Mouse (Mus musculus): ENCODE measurements around the gene Patj. TPM values are rescaled to one million over a fixed set of nuclear protein-coding genes. Genes with fewer than 3 reads are reported as not detected.
"Not testable (repeated sequence)": the region's sequence is repeated elsewhere in the genome, so short reads cannot be mapped to it uniquely, and the experiment has no call there.

Gene Patj
- total RNA-seq, 2 experiments from 2014 or later = 0.60 to 3.0 TPM

DNA sequence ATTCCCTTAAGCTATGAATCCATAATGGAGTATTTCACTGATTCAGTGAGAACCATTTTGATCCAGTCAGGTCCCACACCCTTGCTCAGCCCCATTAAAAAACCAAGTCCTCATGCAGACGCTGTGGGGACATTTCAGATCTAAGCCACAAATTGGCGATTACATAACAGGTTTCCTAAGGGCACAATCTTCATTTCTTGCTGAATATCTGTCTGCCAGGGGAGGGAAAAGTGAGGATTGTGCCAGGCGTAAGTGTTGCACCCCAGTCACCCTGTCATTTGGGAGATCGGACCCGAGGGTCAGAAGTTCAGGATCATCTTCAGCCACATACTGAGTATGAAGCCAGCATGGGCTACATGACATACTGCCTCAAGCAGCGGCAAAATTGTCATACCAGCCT is 171.2 kb downstream of the Patj start:
- ATAC-seq (ENCODE audit: poor library complexity, severe bottlenecking) = no peak

DNA sequence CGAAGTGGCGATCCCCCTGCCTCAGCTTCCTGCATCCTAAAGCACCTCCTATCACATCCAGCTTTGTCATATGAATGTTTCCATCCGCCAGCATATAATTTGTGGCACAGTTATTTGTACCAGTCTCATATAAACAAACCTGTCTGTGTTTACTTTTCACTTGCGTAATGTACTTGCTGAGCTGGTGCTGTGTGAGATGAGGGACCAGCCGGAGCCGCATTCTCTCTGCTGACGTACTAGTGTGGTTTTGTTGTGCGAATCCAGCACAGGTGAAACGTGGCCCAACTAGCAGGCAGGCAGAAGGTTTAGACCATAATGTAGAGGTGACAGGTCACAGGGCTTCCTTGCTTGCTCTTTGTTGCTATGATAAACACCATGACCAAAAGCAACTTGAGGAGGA is 171.9 kb downstream of the Patj start:
- no peak for ATAC-seq (ENCODE audit: poor library complexity, severe bottlenecking)

DNA sequence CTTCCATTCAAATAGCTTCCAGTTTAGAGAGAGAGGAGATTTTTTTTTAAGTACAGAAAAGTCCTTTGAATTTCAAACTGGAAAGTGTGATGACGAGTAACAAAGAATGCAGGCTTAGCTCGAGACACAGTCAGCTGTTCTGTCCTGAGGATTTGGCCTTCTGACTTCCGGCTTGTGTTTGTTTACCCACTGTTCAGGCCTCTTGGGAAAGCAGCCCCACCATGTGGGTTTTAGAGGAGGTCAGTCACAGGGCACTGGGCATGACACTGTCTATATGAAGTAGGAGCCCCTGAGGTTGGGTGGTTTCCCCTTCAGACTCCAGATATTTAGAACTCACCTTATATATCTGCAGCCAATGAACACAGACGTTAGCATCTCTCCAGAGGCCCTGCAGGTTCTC is 174.3 kb downstream of the Patj start:
- ATAC-seq (ENCODE audit: poor library complexity, severe bottlenecking) = no peak

DNA sequence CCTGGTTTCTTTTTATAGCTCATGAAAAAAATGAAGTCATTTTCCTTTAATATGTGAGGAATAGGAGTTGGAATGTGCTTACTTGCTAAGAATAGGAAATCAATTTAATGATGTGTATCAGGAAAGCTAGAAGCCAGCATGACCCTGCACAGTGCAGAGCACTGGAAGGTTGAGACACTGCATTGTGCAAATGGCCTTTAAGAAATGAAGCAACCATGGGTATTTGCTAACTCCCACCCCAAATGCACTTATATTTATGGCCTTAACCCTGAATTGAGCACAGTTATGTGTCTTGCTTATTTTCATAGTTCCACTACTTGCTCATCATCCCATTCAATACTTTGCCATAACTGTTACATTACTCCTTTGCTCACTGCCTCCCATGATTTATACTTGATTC is 181.7 kb downstream of the Patj start:
- peak; percentile 35; the same call in 1 of the 2 replicates for ATAC-seq (ENCODE audit: poor library complexity, severe bottlenecking)

DNA sequence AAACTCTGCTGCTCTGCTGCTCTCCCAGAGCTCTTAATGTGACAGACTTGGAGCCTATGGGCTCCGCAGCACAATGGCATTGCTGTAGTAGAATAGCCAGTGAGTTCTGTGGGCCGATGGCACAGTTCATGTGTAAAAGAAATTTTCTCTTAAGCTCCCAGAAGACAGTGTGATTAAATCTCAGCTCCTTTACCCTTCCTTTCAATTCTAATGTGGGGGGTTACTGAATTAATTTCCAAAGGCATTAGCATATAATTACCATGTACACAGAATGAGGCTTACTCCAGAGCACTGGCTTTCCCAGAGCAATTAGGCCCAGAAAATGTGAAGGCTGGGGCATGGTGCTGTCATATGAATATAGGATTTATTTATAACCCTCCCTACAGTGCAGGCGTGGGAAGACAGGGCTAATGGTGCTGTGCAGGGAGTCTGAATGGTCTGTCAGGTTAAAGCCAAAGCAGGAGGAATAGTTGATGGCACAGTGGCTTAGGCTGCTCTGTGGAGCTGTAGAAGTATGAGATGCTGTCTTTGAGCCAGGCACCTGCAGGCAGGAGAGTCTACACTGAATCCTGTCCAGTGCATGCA is 182.5 kb downstream of the Patj start:
- ATAC-seq (ENCODE audit: poor library complexity, severe bottlenecking) = no peak

DNA sequence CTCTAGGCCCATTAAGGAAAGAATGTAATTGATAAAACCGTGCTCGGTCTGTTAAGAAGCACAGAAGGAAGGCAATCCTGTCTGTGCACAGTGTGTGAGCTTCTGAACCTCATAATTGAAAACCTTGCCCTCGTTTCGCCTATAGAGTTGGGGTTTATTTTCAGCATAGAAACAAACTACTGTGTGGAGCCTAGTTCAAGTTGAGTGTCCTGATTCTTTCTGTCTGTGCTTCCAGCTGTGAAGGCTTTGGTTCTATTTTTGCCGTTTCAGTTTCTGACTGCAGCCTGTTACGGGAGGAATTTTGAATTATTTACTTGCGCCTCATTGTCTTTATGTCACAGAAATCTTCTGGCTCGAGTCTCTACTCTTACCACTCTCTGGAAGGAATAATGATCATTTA is 185.9 kb downstream of the Patj start:
- no peak for ATAC-seq (ENCODE audit: poor library complexity, severe bottlenecking)

DNA sequence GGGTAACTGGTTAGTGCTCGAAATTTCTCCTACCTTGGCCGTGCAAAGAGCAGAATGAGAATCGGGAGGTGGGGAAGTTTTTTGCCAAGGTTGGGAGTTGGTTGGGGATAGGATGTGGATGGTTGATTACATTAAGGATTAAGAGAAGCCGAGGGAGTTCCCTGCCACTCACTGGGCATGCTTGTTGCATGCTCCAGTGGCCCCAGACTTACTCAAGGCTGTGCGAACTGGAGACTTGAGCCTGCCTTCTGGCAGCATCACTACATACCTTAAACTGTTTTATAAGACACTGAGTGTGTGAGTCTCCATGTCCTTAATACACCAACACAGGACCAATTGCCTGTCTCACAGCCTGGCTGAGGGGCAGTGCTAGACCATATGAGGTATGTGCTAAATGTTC is 188.4 kb downstream of the Patj start:
- no peak for ATAC-seq (ENCODE audit: poor library complexity, severe bottlenecking)

DNA sequence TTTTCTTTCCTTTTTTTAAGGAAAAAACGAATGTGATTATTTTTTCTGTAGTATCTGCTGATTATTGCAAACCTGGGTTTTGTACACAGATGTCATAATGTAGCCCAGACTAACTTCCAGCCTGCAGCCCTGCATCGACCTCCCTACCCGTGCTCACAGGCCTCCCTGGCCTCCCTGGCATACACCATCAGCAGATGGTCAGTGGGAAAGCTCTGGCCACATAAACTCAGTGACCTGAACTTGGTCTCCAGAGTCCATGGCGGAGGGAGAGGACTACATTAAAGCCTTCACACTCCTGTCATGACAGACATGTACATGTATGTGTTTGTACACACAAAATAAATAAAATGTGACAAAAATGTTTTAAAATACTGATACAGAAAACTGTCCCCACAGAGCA is 190.7 kb downstream of the Patj start:
- ATAC-seq (ENCODE audit: poor library complexity, severe bottlenecking) = no peak

DNA sequence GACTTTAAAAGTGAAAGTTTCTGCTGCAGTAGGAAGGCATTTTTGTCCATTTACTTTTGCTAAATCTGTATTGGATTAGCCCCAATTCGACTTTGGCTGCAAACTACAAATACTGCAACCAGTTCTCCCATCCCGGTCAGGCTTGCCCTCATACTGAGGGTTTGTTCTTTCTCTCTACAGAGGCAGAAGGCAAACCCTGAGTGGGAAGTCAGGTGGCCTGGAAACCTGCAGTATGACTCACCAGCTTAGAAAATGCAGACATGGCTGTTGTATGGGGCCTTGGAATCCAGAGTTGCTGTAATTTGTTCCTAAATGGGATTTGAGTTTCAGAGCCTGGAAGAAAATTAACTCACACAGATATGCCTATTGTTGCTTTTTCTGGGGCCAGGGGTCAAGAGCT is 192.1 kb downstream of the Patj start:
- no peak for ATAC-seq (ENCODE audit: poor library complexity, severe bottlenecking)

DNA sequence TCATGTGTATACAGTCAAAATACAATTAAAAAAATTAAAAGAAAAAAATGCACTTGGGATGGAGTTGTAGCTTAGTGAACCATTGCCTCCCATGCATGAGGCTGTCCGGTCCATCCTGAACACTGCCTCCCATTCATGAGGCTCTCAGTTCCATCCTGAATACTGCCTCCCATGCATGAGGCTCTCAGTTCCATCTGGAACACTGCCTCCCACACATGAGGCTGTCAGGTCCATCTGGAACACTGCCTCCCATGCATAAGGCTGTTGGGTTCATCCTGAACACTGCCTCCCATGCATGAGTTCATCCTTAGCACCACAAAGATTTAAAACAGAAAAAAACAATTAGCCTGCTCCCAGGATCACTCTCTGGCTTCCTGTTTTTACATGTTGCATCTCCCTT is 198.4 kb downstream of the Patj start:
- ATAC-seq (ENCODE audit: poor library complexity, severe bottlenecking) = no peak

DNA sequence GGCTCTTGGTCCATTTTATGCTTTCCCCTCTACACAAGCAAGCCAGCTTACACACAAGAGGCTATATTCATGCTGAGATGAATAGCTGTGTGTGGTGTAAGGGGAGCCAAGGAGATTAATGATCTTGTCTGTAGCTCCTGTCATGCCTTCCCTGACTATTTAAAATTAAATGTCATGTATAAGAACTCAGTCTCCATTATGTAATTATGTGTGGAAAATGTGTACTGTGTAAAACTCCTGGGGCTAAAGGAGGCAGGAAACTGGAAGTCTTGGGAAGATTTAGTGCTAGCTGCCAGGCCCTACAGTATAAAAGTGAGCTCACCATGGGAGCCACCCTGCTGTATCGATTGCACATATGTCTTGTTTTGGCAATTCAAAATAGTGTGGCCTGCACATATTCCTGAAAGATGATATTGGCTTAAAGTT is 203.0 kb downstream of the Patj start:
- ATAC-seq (ENCODE audit: poor library complexity, severe bottlenecking) = no peak

DNA sequence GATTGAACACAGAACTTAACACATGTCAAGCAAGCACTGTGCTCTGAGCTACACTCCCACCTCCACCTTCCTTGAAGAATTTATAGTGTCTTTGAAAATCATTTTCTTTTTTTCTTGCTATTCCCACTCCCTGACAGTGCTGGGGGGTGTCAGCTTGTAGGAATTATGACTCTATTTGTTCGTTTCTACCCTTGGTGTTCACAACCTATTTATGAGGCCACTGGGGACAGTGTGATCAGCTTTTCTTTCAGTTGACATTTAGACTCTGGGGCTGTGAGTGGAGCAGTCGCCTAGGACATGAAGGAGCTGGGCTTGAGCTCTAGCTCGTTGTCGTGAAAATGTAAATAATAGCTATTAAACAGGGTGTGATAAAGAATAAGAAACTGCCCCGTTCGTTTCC is 203.8 kb downstream of the Patj start:
- no peak for ATAC-seq (ENCODE audit: poor library complexity, severe bottlenecking)

DNA sequence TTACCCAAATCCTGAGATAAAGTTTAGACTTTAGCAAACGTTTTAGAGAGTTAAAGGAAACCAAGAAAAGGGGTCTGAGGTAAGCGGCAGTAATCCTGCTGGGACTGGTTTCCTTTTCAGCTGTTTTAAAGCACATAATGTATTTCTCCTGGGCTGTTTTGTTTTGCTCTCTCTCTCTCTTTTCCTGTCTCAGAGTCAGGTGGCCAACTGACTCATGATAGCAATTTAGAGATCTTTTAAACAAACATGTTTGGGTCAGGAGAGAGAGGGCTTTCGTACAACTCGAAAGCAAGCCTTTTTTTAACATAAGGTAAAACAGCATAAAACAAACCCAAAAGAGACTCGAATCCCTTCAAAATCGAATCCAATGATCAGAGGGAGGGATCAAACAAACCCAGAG is 207.5 kb downstream of the Patj start:
- no peak for ATAC-seq (ENCODE audit: poor library complexity, severe bottlenecking)

DNA sequence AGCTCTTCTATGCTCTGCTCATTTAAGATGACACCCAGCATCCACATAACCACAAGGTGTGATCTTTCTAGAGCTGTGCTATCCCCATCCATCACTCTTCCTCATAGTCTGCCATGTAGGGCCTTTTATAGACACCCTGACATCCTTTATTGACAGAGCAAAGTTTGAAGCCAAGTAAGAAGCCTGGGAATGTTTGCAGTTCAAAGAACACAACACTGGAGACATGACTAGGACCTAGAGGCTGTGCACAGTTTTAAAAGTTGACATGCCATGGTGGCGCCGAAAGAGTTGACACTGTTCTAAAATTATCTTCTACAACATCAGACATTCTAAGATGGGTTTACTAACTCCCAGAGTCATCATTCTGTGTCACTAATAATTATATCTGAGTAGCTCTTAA is 214.9 kb downstream of the Patj start:
- no peak for ATAC-seq (ENCODE audit: poor library complexity, severe bottlenecking)

DNA sequence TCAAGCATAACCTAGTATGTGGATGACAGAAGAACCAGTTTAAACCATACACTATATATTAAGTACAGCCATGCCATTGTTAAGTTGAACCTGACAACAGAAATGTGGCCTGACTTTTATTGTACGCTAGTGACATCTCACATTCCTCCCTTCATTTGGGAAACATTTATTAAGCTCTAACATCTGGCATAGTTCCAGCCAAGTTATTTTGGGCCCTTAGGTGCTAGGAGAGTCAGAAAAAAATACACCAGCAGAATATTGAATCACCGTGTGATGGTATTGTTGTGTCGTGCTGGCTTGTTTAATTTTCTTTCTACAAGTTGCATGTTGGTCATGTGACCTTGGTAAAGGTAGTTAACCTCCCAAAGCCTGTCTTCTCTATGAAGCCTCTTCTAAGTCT is 218.8 kb downstream of the Patj start:
- ATAC-seq (ENCODE audit: poor library complexity, severe bottlenecking) = no peak

DNA sequence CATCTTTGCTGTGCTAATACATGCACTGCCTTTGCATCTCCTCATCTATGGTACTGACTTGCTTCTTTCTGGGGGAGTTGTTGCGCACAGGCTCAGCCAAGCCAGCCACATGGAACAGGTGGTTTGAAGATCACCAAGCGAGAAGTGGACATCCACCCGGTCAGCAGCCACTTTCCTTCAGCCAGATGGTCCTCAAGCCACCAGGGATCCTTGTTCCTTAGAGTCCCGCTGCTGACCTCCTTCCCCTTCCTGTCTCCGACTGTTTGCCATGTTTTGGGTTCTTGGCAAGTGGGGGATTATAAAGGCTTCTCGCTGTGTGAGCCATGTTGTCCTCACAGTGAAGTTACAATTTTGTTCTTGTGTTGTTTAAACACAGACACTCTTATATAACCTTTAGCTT is 223.6 kb downstream of the Patj start:
- no peak for ATAC-seq (ENCODE audit: poor library complexity, severe bottlenecking)

DNA sequence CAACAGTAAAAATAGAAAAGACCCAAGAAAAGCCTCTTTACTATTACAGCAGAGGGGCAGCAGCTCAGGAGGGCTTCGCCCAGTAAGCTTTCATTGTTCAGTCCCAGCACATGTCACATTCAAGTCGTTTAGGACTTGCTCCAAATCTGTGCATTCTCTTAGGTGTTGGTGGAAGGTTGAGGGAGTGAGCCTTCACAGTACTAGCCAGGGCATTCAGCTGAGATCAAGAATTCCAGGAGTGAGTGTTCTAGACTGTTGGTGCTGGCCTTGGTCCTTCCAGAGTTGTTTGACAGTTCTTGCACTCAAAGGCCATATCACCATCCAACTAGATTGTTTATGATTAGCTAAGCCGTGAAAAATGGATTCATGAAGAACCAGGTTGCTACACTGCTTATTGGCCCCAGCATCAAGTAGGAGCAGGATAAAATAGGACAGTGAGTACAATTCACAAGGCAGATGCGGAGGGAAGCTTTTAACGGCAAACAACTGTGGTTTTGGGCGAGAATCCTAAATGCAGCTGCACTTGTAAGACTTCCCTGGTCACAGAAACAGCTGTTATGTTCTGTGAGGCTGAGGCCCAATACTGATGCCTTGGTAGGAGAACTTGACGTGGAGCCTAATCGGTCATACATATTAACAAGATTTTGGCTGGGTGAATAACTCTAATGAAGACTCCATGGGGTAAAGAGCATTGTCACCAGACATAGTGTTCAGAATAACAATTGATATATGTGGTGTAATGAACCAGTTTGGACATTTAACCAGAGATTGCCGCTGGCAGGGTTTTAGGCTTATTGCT is 225.6 kb downstream of the Patj start:
- no peak for ATAC-seq (ENCODE audit: poor library complexity, severe bottlenecking)

DNA sequence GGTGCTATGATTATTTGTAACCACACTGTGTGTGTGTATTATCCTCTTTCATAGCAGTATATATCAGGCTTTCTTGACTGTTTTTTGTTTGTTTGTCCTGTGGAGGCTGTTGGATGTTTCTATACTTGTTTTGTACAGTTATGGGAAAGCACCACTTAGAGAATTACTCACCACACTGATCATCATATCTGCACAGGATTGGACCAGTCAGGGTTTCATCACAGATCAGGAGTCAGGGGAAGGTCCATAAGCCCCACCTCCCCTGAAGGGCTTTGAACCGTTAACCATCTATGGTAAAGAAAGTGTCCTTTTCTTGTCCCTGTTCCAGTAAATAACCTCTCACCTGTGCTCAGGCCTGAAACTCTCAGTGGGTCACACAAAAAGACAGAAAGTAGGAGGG is 226.6 kb downstream of the Patj start:
- ATAC-seq (ENCODE audit: poor library complexity, severe bottlenecking) = no peak

DNA sequence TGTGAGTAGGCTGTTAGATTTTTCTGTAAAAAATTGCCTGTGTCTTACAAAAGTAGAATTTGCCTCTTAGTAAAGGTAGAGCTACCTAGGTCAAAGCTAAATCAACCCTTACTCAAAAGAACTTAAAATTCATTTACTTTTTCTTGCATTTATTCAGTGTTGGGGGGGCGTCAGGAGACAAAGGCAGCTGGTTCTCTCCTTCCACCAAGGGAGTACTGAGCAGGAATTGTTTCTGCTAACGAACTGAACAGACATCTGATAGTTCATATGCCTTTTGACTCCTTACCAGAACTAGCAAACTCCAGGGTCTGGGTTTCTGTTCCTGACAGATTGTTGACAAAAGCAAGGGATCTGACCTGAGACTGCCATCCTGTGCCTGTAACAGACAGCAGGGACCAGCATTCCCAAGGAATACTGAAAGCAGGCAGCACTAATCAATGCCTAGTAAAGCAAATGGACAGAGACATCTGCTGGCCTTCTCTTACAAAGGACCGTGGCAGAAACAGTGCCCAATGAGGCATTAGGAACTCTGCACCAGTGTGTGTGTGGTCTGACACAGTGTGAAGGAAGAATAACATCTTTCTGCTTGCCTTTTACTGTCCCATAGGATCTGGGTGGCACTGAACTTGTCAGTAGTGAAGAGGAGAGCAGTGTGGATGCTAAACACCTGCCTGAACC is 227.6 kb downstream of the Patj start:
- no peak for ATAC-seq (ENCODE audit: poor library complexity, severe bottlenecking)

DNA sequence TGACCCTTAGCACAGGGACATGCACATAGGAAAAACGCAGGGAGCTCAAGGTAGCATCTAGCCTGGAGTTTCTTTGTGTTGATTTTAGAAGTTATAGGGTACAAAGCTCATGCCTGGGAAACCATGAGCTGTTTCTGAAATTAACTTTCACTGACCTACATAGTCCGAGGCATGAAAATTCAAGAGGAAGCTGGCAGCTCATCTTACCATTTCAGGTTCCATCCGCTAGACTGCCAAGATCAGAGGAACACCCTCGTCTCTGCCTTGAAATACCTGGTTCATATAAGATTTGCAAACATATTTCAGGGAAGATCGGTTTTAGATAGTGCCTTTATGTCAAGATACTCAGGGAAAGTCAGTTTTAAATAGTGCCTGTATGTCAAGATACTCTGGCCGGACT is 232.7 kb downstream of the Patj start:
- no peak for ATAC-seq (ENCODE audit: poor library complexity, severe bottlenecking)

DNA sequence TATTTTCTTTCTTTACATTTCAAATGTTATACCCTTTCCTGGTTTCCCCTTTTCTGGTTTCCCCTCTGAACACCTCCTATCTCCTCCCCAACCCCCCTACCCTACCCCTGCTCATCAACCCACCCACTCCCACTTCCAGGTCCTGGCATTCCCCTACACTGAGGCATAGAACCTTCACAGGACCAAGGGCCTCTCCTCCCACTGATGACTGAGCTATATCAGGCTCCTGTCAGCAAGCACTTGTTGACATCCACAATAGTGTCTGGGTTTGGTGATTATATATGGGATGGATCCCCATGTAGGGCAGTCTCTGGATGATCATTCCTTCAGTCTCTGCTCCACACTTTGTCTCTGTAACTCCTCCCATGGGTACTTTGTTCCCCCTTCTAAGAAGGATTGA is 233.6 kb downstream of the Patj start:
- ATAC-seq (ENCODE audit: poor library complexity, severe bottlenecking) = not testable (repeated sequence)

DNA sequence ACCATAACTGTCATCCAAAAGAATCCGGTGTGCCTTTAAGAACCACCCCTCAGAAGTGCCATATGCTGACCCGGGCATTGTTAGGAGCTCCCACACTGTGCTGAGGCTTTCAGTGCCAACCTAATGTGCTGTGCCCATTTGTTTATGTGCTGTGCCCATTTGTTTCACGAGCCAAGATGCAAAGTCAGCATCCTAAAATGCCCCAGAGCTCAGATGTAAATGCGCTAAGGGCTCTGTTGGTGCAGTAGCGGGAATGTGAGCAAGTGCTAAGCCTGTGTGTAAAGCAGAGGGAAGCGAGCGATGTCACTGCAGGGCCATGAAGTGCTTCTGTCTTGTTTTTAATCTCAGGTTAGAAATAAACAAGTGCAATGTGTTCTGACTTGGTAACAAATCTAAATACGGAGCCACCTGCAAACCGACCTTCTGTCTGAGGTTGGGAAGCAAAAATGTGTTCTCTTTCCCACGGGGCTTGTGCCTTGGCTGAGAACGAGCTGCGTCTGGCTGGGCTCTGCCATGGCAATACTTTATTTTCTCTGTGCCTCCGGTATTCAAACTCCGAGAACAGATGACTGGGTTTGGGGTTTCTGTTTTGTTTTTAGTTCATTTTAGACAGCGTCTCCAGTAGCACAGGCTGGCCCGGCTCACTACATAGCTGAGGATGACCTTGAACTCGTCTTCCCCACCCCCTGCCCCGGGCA is 239.7 kb downstream of the Patj start:
- no peak for ATAC-seq (ENCODE audit: poor library complexity, severe bottlenecking)
